8 mouse cellular contexts compared by ENCODE assay signal in the genomic region with DNA sequence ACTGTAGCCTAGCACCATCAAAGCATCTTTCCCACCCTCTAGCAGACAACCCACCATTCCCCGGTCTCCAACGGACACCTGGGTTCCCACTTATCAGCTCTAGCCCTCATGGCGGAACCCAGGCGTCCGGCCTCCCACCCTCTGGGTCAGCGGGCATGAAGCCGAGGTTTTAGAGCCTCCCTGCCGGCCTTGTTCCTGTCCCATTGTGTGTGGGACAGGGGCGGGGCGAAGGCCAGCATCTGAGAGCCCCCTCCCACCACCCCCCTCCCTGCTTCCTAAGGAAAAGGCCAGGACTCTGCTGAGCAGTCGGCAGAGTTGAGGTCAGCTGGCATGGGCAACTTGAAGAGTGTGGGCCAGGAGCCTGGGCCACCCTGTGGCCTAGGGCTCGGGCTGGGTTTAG. TPM values are rescaled to one million over a fixed set of nuclear protein-coding genes. Genes with fewer than 3 reads are reported as not detected.
DNase-seq lines count a peak whose midpoint lies in the region; ATAC-seq and TF ChIP-seq lines count a peak whose summit lies in the region.

TSS of gene Nos3 (plus strand) at position 303 of the 400 bp plus-strand sequence.

- 0 out of 2 replicates have a peak within 1 kb of the TSS, but pooled peaks have one; percentile 14 for H3K9ac ChIP-seq in midbrain, embryonic 16.5 days (ENCODE audit: low read depth, low read length)
- H3K9ac ChIP-seq in midbrain, embryonic 11.5 days (ENCODE audit: low read length) = no peak within 1 kb of the TSS
- H3K9ac ChIP-seq in heart, embryonic 12.5 days = peak within 1 kb of the TSS; percentile 61
- H3K9ac ChIP-seq in kidney, embryonic 16.5 days (replicated peaks; ENCODE audit: low read length) = peak within 1 kb of the TSS; percentile 0
- H3K9ac ChIP-seq in midbrain, postnatal 0 days (replicated peaks; ENCODE audit: low read length, poor library complexity, severe bottlenecking) = no peak within 1 kb of the TSS

- H3K4me2 ChIP-seq in midbrain, embryonic 16.5 days (ENCODE audit: low read length) = no peak within 1 kb of the TSS
- H3K4me2 ChIP-seq in midbrain, embryonic 11.5 days = no peak within 1 kb of the TSS
- peak within 1 kb of the TSS; percentile 63 for H3K4me2 ChIP-seq in heart, embryonic 12.5 days
- peak within 1 kb of the TSS; percentile 33 for H3K4me2 ChIP-seq in kidney, embryonic 16.5 days (replicated peaks; ENCODE audit: low read depth, low read length)
- H3K4me2 ChIP-seq in midbrain, postnatal 0 days (ENCODE audit: low read depth, low read length, poor library complexity, severe bottlenecking) = no peak within 1 kb of the TSS

- H3K9me3 ChIP-seq in midbrain, embryonic 16.5 days (replicated peaks; ENCODE audit: control insufficient read depth, low read length, poor library complexity, severe bottlenecking) = no peaks in the 10 kb centered on the region
- H3K9me3 ChIP-seq in midbrain, embryonic 11.5 days (ENCODE audit: control insufficient read depth, low read length) = no peaks in the 10 kb centered on the region
- no peaks in the 10 kb centered on the region for H3K9me3 ChIP-seq in heart, embryonic 12.5 days (replicated peaks)
- H3K9me3 ChIP-seq in kidney, embryonic 16.5 days (ENCODE audit: low read length) = no peaks in the 10 kb centered on the region
- no peaks in the 10 kb centered on the region for H3K9me3 ChIP-seq in midbrain, postnatal 0 days (ENCODE audit: low read length)

- WGBS in midbrain, embryonic 16.5 days = 24% methylated on average over 12 of the region's 12 CpGs
- WGBS in midbrain, embryonic 11.5 days = 32% methylated on average over 12 of the region's 12 CpGs
- WGBS in heart, embryonic 12.5 days = 54% methylated on average over 12 of the region's 12 CpGs
- 57% methylated on average over 12 of the region's 12 CpGs for WGBS in kidney, embryonic 16.5 days
- WGBS in midbrain, postnatal 0 days = 36% methylated on average over 12 of the region's 12 CpGs

- no peaks in the 10 kb centered on the region for H3K36me3 ChIP-seq in midbrain, embryonic 16.5 days (ENCODE audit: control insufficient read depth, insufficient read depth, low read length)
- H3K36me3 ChIP-seq in midbrain, embryonic 11.5 days (ENCODE audit: control insufficient read depth, insufficient read depth, low read length) = no peaks in the 10 kb centered on the region
- H3K36me3 ChIP-seq in heart, embryonic 12.5 days = no peaks in the 10 kb centered on the region; the same call in 1 of the 2 replicates
- no peaks in the 10 kb centered on the region for H3K36me3 ChIP-seq in kidney, embryonic 16.5 days (ENCODE audit: insufficient read depth, low read length)
- H3K36me3 ChIP-seq in midbrain, postnatal 0 days (ENCODE audit: insufficient read depth, low read length) = no peaks in the 10 kb centered on the region

- H3K4me1 ChIP-seq in midbrain, embryonic 16.5 days (ENCODE audit: control insufficient read depth, insufficient read depth, low read length) = 0 out of 2 replicates have a peak, but pooled peaks cover 3% of the 10 kb centered on the region
- no peaks in the 10 kb centered on the region; the same call in 1 of the 2 replicates for H3K4me1 ChIP-seq in midbrain, embryonic 11.5 days (ENCODE audit: control insufficient read depth, insufficient read depth, low read length)
- H3K4me1 ChIP-seq in heart, embryonic 12.5 days (replicated peaks) = peaks cover 35% of the 10 kb centered on the region
- H3K4me1 ChIP-seq in kidney, embryonic 16.5 days (ENCODE audit: insufficient read depth, low read length) = no peaks in the 10 kb centered on the region; the same call in 1 of the 2 replicates
- H3K4me1 ChIP-seq in midbrain, postnatal 0 days (ENCODE audit: insufficient read depth, low read length) = no peaks in the 10 kb centered on the region

- ATAC-seq in midbrain, embryonic 16.5 days = no peak
- no peak for ATAC-seq in midbrain, embryonic 11.5 days (ENCODE audit: low FRiP score)
- peak; percentile 68 for ATAC-seq in heart, embryonic 12.5 days (ENCODE audit: insufficient number of reproducible peaks, low FRiP score)
- ATAC-seq in kidney, embryonic 16.5 days (ENCODE audit: low FRiP score, low TSS enrichment) = peak; percentile 43; the same call in 1 of the 2 replicates
- no peak for ATAC-seq in midbrain, postnatal 0 days (ENCODE audit: low FRiP score)
- no peak for ATAC-seq in megakaryocyte-erythroid progenitor cell, adult 5-6 weeks (replicated peaks; ENCODE audit: low FRiP score, low TSS enrichment, poor library complexity, severe bottlenecking)
- ATAC-seq in monocyte, adult 5-6 weeks (replicated peaks; ENCODE audit: insufficient number of reproducible peaks, low FRiP score, low TSS enrichment, poor library complexity, severe bottlenecking) = no peak
- ATAC-seq in megakaryocyte progenitor cell, adult 5-6 weeks (replicated peaks; ENCODE audit: poor library complexity) = no peak

- TF ChIP-seq CTCF in midbrain, postnatal 0 days (IDR thresholded peaks at IDR 0.05) = no peak

- no peaks in the 10 kb centered on the region for H3K27me3 ChIP-seq in midbrain, embryonic 16.5 days (ENCODE audit: control insufficient read depth, insufficient read depth, low read depth, low read length)
- no peaks in the 10 kb centered on the region for H3K27me3 ChIP-seq in midbrain, embryonic 11.5 days (ENCODE audit: control insufficient read depth, insufficient read depth, low read length)
- no peaks in the 10 kb centered on the region for H3K27me3 ChIP-seq in heart, embryonic 12.5 days (replicated peaks)
- H3K27me3 ChIP-seq in kidney, embryonic 16.5 days (ENCODE audit: insufficient read depth, low read length) = no peaks in the 10 kb centered on the region
- H3K27me3 ChIP-seq in midbrain, postnatal 0 days (ENCODE audit: insufficient read depth, low read length) = no peaks in the 10 kb centered on the region

- no peak for DNase-seq in midbrain, embryonic 11.5 days (ENCODE audit: low spot score, missing footprints)
- no peak for DNase-seq in midbrain, postnatal 0 days (ENCODE audit: low spot score)

- H3K27ac ChIP-seq in midbrain, embryonic 16.5 days (ENCODE audit: low read length) = no peak within 1 kb of the TSS
- no peak within 1 kb of the TSS for H3K27ac ChIP-seq in midbrain, embryonic 11.5 days (ENCODE audit: low read depth, low read length)
- peak within 1 kb of the TSS; percentile 84 for H3K27ac ChIP-seq in heart, embryonic 12.5 days (ENCODE audit: poor library complexity, severe bottlenecking)
- peak within 1 kb of the TSS; percentile 61 for H3K27ac ChIP-seq in kidney, embryonic 16.5 days (ENCODE audit: low read length)
- no peak within 1 kb of the TSS for H3K27ac ChIP-seq in midbrain, postnatal 0 days (ENCODE audit: low read depth, low read length)

- H3K4me3 ChIP-seq in midbrain, embryonic 16.5 days (ENCODE audit: low read depth, low read length) = no peak within 1 kb of the TSS
- H3K4me3 ChIP-seq in midbrain, embryonic 11.5 days (ENCODE audit: low read depth, low read length) = no peak within 1 kb of the TSS
- H3K4me3 ChIP-seq in heart, embryonic 12.5 days = peak within 1 kb of the TSS; percentile 46
- peak within 1 kb of the TSS; percentile 34 for H3K4me3 ChIP-seq in kidney, embryonic 16.5 days (ENCODE audit: low read length)
- peak within 1 kb of the TSS; percentile 8; the same call in 1 of the 2 replicates for H3K4me3 ChIP-seq in midbrain, postnatal 0 days (ENCODE audit: low read depth, low read length)

RNA-seq across cellular contexts. Expression of gene Nos3, which starts in this region (rescaled TPM):
- 8.8 and 9.7 TPM in 2 replicates for polyA plus RNA-seq in midbrain, embryonic 16.5 days (2015; fragmentation: Nextera tagmentation; extraction: Ambion mirVana)
- 4.9 and 5.5 TPM in 2 replicates for polyA plus RNA-seq in midbrain, embryonic 11.5 days (2014; fragmentation: Nextera tagmentation; extraction: Ambion mirVana)
- 45.9 and 46.9 TPM in 2 replicates for polyA plus RNA-seq in heart, embryonic 12.5 days (2016; fragmentation: Nextera tagmentation; extraction: Ambion mirVana)
- polyA plus RNA-seq in kidney, embryonic 16.5 days (2015; fragmentation: Nextera tagmentation; extraction: Ambion mirVana) = 19.7 and 20.3 TPM in 2 replicates
- 11.0 and 14.2 TPM in 2 replicates for total RNA-seq in midbrain, postnatal 0 days (2014; rRNA removed)
- 7.0 and 7.5 TPM in 2 replicates for polyA plus RNA-seq in midbrain, postnatal 0 days (2015; fragmentation: Nextera tagmentation; extraction: Ambion mirVana)
- total RNA-seq in megakaryocyte-erythroid progenitor cell, adult 5-6 weeks (2014; fragmentation: Nextera tagmentation) = not detected in 2 replicates
- total RNA-seq in megakaryocyte-erythroid progenitor cell, adult 5-6 weeks (2017) = 0.23 TPM in 1 of 2 replicates, not detected in the other
- total RNA-seq in monocyte, adult 5-6 weeks (2017) = 0.29 TPM in 1 of 3 replicates, not detected in the others
- 0.12 TPM in 1 of 2 replicates, not detected in the other for total RNA-seq in megakaryocyte progenitor cell, adult 5-6 weeks (2015)
- total RNA-seq in megakaryocyte progenitor cell, adult 5-6 weeks (2017) = not detected in 2 replicates

Comparison
In these comparisons a context has a peak if more than half of its experiments do, and no peak if none do; other contexts are left out.
1. H3K4me3 ChIP-seq: peak in heart, embryonic 12.5 days (single experiment), kidney, embryonic 16.5 days (single experiment) and midbrain, postnatal 0 days (single experiment); none in midbrain, embryonic 16.5 days (single experiment) and midbrain, embryonic 11.5 days (single experiment).
2. H3K9ac ChIP-seq: peak in midbrain, embryonic 16.5 days (single experiment), heart, embryonic 12.5 days (single experiment) and kidney, embryonic 16.5 days (single experiment); none in midbrain, embryonic 11.5 days (single experiment) and midbrain, postnatal 0 days (single experiment).
3. ATAC-seq: peak in heart, embryonic 12.5 days (single experiment) and kidney, embryonic 16.5 days (single experiment); none in midbrain, embryonic 16.5 days (single experiment), midbrain, embryonic 11.5 days (single experiment), midbrain, postnatal 0 days (single experiment), megakaryocyte-erythroid progenitor cell, adult 5-6 weeks (single experiment), monocyte, adult 5-6 weeks (single experiment) and megakaryocyte progenitor cell, adult 5-6 weeks (single experiment).
4. H3K27ac ChIP-seq: peak in heart, embryonic 12.5 days (single experiment) and kidney, embryonic 16.5 days (single experiment); none in midbrain, embryonic 16.5 days (single experiment), midbrain, embryonic 11.5 days (single experiment) and midbrain, postnatal 0 days (single experiment).
5. H3K4me2 ChIP-seq: peak in heart, embryonic 12.5 days (single experiment) and kidney, embryonic 16.5 days (single experiment); none in midbrain, embryonic 16.5 days (single experiment), midbrain, embryonic 11.5 days (single experiment) and midbrain, postnatal 0 days (single experiment).